Mouse (Mus musculus): ENCODE data around the gene Znrf2.

- TF ChIP-seq CTCF (IDR thresholded peaks at IDR 0.05; ENCODE audit: low read depth, low read length): no peak
- no peak for TF ChIP-seq EP300 (IDR thresholded peaks at IDR 0.05; ENCODE audit: insufficient read depth, low read depth, low read length)
- no peak for TF ChIP-seq POLR2A (IDR thresholded peaks at IDR 0.05; ENCODE audit: insufficient read depth, low read length)
Measured at GRCm38 (mm10) chr6:54934313-54934712, 117.6 kb downstream of the Znrf2 start.
